In genomic region chr1:119087539-119087938, GRCm38 (mm10) we compare ENCODE assay signal across 9 mouse cellular contexts. TPM values are rescaled to one million over a fixed set of nuclear protein-coding genes. Genes with fewer than 3 reads are reported as not detected.
DNase-seq lines count a peak whose midpoint lies in the region; ATAC-seq and TF ChIP-seq lines count a peak whose summit lies in the region.
"Had no signal": no experiment of that assay in that cellular context is flagged by ENCODE, and none has a peak within 500 bp of the region (broad histone marks: within the 10 kb centered on the region; RNA-seq: fewer than 3 reads in every experiment).

No protein-coding gene starts in this region.

- no peaks in the 10 kb centered on the region for H3K36me3 ChIP-seq in CH12.LX (replicated peaks in 1 of 2; ENCODE audit: control insufficient read depth in 1 of 2, insufficient read depth in 1 of 2, low read length in 1 of 2)
- no peaks in the 10 kb centered on the region for H3K36me3 ChIP-seq in embryonic facial prominence, embryonic 11.5 days (replicated peaks; ENCODE audit: control insufficient read depth, insufficient read depth, low read depth, low read length)
- H3K36me3 ChIP-seq in heart, embryonic 10.5 days, result no peaks in the 10 kb centered on the region
- H3K36me3 ChIP-seq: liver, embryonic 15.5 days had no signal

- H3K4me2 ChIP-seq in CH12.LX (ENCODE audit: insufficient read depth, low read depth, poor library complexity, severe bottlenecking), result no peak overlapping the region
- H3K4me2 ChIP-seq in embryonic facial prominence, embryonic 11.5 days (ENCODE audit: low read depth, low read length), result no peak overlapping the region
- H3K4me2 ChIP-seq: liver, embryonic 15.5 days had no signal

- TF ChIP-seq CTCF in CH12.LX (conservative IDR thresholded peaks at IDR 0.05 in 1 of 2, IDR thresholded peaks at IDR 0.05 in 1 of 2; ENCODE audit: low read depth in 2 of 2, low read length in 2 of 2), result peak in 1 of 2 experiments; percentile 48; a peak in 2 of 4 replicates

- TF ChIP-seq EP300 in CH12.LX (IDR thresholded peaks at IDR 0.05; ENCODE audit: low read length), result no peak

- no peaks in the 10 kb centered on the region for H3K4me1 ChIP-seq in CH12.LX (ENCODE audit: control insufficient read depth in 1 of 2, insufficient read depth in 2 of 2)
- H3K4me1 ChIP-seq in embryonic facial prominence, embryonic 11.5 days (ENCODE audit: control insufficient read depth, insufficient read depth, low read length), result no peaks in the 10 kb centered on the region
- peaks cover 4% of the 10 kb centered on the region for H3K4me1 ChIP-seq in heart, embryonic 10.5 days
- H3K4me1 ChIP-seq: liver, embryonic 15.5 days had no signal

- no peak for TF ChIP-seq POLR2A in CH12.LX (IDR thresholded peaks at IDR 0.05; ENCODE audit: low read depth, low read length)

- WGBS in embryonic facial prominence, embryonic 11.5 days, result 10% methylated on average over 3 of the region's 3 CpGs
- 26% methylated on average over 3 of the region's 3 CpGs for WGBS in heart, embryonic 10.5 days

- H3K27me3 ChIP-seq in CH12.LX (replicated peaks), result no peaks in the 10 kb centered on the region
- H3K27me3 ChIP-seq in embryonic facial prominence, embryonic 11.5 days (ENCODE audit: control insufficient read depth, insufficient read depth, low read length), result no peaks in the 10 kb centered on the region
- H3K27me3 ChIP-seq in heart, embryonic 10.5 days (ENCODE audit: insufficient read depth, poor library complexity, severe bottlenecking), result peaks cover 7% of the 10 kb centered on the region; the same call in 1 of the 2 replicates
- H3K27me3 ChIP-seq: liver, embryonic 15.5 days had no signal

- H3K79me2 ChIP-seq in CH12.LX (replicated peaks; ENCODE audit: control insufficient read depth, extremely low read depth, insufficient read depth, poor library complexity, severe bottlenecking), result no peaks in the 10 kb centered on the region

- H3K27ac ChIP-seq in CH12.LX (ENCODE audit: insufficient read depth, low read depth), result no peak overlapping the region
- H3K27ac ChIP-seq in embryonic facial prominence, embryonic 11.5 days (replicated peaks; ENCODE audit: low read depth, low read length), result no peak overlapping the region
- no peak overlapping the region for H3K27ac ChIP-seq in heart, embryonic 10.5 days
- H3K27ac ChIP-seq: liver, embryonic 15.5 days had no signal

- TF ChIP-seq RAD21 in CH12.LX (IDR thresholded peaks at IDR 0.05; ENCODE audit: low read depth, low read length), result peak; percentile 49

- dilution Hi-C loops in CH12.LX (cut with MboI; ENCODE audit: extremely low pct_ligation_motif_present, extremely low pct_unique_long_range_greater_than_20kb, low sequenced_read_pairs), result no loop called here

- no peak for DNase-seq in CH12.LX (ENCODE audit: extremely low read depth)
- peak; percentile 79 to 80 for DNase-seq in adrenal gland, postnatal 36 days
- peak; percentile 90 for DNase-seq in embryonic facial prominence, embryonic 11.5 days (ENCODE audit: low spot score)
- DNase-seq in heart, embryonic 10.5 days (ENCODE audit: low spot score), result peak; percentile 89
- peak; percentile 85 to 87 for DNase-seq in kidney, postnatal 4 days
- peak; percentile 67 to 74 for DNase-seq in lung, adult 18-20 months
- DNase-seq in ovary, postnatal 14 days (ENCODE audit: low spot score), result peak; percentile 81
- DNase-seq in thymus, postnatal 36 days, result peak; percentile 44 to 48

- H3K9me3 ChIP-seq in CH12.LX (replicated peaks; ENCODE audit: low read length), result peaks cover 79% of the 10 kb centered on the region
- no peaks in the 10 kb centered on the region for H3K9me3 ChIP-seq in embryonic facial prominence, embryonic 11.5 days (replicated peaks; ENCODE audit: control insufficient read depth, low read length)
- H3K9me3 ChIP-seq in heart, embryonic 10.5 days, result no peaks in the 10 kb centered on the region
- H3K9me3 ChIP-seq: liver, embryonic 15.5 days had no signal

- no peak overlapping the region for H3K9ac ChIP-seq in CH12.LX (ENCODE audit: insufficient read depth, low read depth)
- no peak overlapping the region for H3K9ac ChIP-seq in embryonic facial prominence, embryonic 11.5 days (replicated peaks; ENCODE audit: low read length)
- H3K9ac ChIP-seq: liver, embryonic 15.5 days had no signal

- in situ Hi-C loops in CH12.LX (cut with MboI; ENCODE audit: low pct_ligation_motif_present, low pct_unique_long_range_greater_than_20kb, low sequenced_read_pairs), result loop anchor here (25.0 kb wide), 1 partner anchor 400 kb away; no protein-coding TSS in a partner anchor

- ATAC-seq in embryonic facial prominence, embryonic 11.5 days (replicated peaks; ENCODE audit: insufficient number of reproducible peaks, low FRiP score, low TSS enrichment, low read depth), result peak; percentile 50

- no peak overlapping the region for H3K4me3 ChIP-seq in CH12.LX (replicated peaks in 1 of 3; ENCODE audit: low read depth in 2 of 3, low read length in 2 of 3, poor library complexity in 1 of 3)
- no peak overlapping the region for H3K4me3 ChIP-seq in embryonic facial prominence, embryonic 11.5 days (ENCODE audit: low read depth, low read length)
- H3K4me3 ChIP-seq in heart, embryonic 10.5 days, result no peak overlapping the region
- H3K4me3 ChIP-seq: liver, embryonic 15.5 days had no signal

TF ChIP-seq in CH12.LX, 34 proteins besides CTCF, POLR2A, EP300 and RAD21:
- TF ChIP-seq SMC3 (IDR thresholded peaks at IDR 0.05; ENCODE audit: low read depth, low read length), result peak; percentile 18; the same call in 1 of the 2 replicates
- no peak for TF ChIP-seq IRF4 (IDR thresholded peaks at IDR 0.05; ENCODE audit: low read depth, low read length)
- no peak for TF ChIP-seq HCFC1 (IDR thresholded peaks at IDR 0.05; ENCODE audit: low read depth, low read length)
- no peak for TF ChIP-seq ZC3H11A (IDR thresholded peaks at IDR 0.05; ENCODE audit: low read depth, low read length)

RNA-seq across cellular contexts. Expression of gene Gli2, which starts 34.1 kb away (rescaled TPM):
- total RNA-seq in CH12.LX (2012; rRNA removed), result not detected in 2 replicates
- total RNA-seq in CH12.LX (2014; rRNA removed), result not detected in 2 replicates
- polyA plus RNA-seq in CH12.LX (2012; ENCODE audit: insufficient read length, low read depth), result not detected in 2 replicates
- total RNA-seq in adrenal gland, postnatal 36 days (2021), result under 1 TPM; 0.60 to 0.66 TPM
- 13.3 and 14.0 TPM in 2 replicates for polyA plus RNA-seq in embryonic facial prominence, embryonic 11.5 days (2014; fragmentation: Nextera tagmentation; extraction: Ambion mirVana)
- 2.2 and 7.5 TPM in 2 replicates for polyA plus RNA-seq in heart, embryonic 10.5 days (2016; fragmentation: Nextera tagmentation; extraction: Ambion mirVana)
